Mouse (Mus musculus): ENCODE results near the gene Apoh. TPM values are rescaled to one million over a fixed set of nuclear protein-coding genes. Genes with fewer than 3 reads are reported as not detected.

Gene Apoh
- polyA plus RNA-seq, 1 experiment = 1.9 TPM

DNA sequence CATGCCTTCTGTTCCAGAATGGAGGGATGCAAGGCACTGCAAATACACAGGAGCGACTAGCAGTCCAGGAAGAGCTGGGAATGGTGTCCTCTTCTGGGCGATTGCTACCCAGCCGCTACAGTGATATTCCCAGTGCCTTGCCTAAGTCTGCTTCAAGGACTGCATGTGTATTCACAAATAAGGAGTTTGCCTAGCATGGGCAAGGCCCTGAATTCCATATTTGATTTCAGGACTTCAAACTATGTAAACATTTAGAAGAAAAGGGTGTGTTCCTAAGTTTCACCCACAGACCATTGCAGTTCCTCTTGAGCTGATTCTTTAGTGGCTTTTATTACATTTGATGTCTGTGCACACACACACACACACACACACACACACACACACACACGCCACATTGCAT, 39.4 kb upstream of the Apoh start:
- 76% methylated on average over 4 of the region's 4 CpGs for WGBS
- no peak for TF ChIP-seq POLR2A (IDR thresholded peaks at IDR 0.05; ENCODE audit: borderline replicate concordance, extremely low read depth, low read depth, low read length)
- TF ChIP-seq CTCF (IDR thresholded peaks at IDR 0.05; ENCODE audit: insufficient read depth, low read length) = no peak
- Histone ChIP-seq H3K4me3 (replicated peaks; ENCODE audit: extremely low read depth, low read depth, low read length) (no peak overlapping the region), H3K4me1 (ENCODE audit: control insufficient read depth, insufficient read depth, low read length) (peaks cover 5% of the 10 kb centered on the region)
- DNase-seq = no peak

DNA sequence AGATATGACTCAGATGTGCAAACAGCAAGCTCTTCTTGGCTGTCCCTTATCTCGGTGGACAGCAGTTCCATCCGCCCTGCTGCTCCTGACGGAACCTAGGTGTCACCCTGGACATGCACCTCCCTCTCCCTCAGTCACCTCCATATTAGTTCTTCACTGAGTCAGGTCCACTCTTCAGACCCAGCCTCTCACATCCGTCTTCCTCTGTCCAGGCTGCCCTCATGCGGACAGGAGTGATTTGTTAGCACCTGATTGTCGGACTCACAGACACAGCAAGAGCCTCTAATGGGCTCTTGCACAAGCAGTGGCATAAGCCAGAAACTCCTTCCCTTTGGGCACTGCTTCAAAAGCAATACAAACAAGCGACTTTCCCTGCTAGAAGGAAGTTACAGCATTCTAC, 35.9 kb upstream of the Apoh start:
- TF ChIP-seq CTCF (IDR thresholded peaks at IDR 0.05; ENCODE audit: insufficient read depth, low read length) = peak; percentile 25; the same call in 1 of the 2 replicates
- TF ChIP-seq POLR2A (IDR thresholded peaks at IDR 0.05; ENCODE audit: borderline replicate concordance, extremely low read depth, low read depth, low read length) = no peak
- 42% methylated on average over 7 of the region's 7 CpGs for WGBS
- H3K4me3 ChIP-seq (replicated peaks; ENCODE audit: extremely low read depth, low read depth, low read length) = no peak overlapping the region
- peak; percentile 57 for DNase-seq
- H3K4me1 ChIP-seq (ENCODE audit: control insufficient read depth, insufficient read depth, low read length) = peaks cover 5% of the 10 kb centered on the region

DNA sequence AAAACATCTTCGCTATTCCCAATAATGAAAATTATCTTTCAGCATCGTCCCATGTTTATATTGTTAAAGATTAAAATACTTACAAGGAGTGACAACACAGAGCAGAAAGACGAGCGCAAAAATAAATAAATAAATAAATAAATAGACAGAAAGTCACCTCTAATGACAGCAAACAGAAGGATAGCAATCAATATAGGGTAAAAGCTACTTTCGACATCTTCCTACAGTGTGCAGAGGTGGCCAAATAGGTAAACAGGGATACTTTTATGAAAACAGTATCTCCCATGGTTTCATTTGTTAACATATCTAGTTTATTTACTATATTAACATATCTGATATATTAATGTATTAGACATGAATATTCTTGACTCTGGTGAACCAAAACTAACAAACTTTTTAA, 34.9 kb upstream of the Apoh start:
- Histone ChIP-seq H3K4me3 (replicated peaks; ENCODE audit: extremely low read depth, low read depth, low read length) (no peak overlapping the region), H3K4me1 (ENCODE audit: control insufficient read depth, insufficient read depth, low read length) (peaks cover 5% of the 10 kb centered on the region)
- 93% methylated on average over 5 of the region's 5 CpGs for WGBS
- no peak for DNase-seq
- TF ChIP-seq CTCF (IDR thresholded peaks at IDR 0.05; ENCODE audit: insufficient read depth, low read length) (no peak), POLR2A (IDR thresholded peaks at IDR 0.05; ENCODE audit: borderline replicate concordance, extremely low read depth, low read depth, low read length) (no peak)

DNA sequence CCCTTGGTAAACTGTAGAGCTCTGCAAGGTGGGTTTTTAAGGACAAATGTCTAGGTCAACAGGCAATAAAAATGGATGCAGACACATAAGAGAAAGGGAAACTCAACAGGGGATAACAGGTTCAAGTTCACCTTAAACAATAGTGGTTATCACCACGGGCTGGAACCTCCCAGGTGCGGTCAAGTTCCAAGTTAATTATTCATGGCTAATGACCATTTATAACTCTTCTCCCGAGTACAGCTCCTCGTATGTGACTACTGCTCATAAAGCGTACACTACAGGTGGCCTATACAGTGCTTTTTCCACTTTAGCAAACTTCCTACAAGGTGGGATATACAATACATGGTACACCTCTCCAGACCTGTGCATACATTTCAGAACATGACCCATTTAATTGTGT, 33.4 kb upstream of the Apoh start:
- no peak for DNase-seq
- no peak overlapping the region for H3K4me3 ChIP-seq (replicated peaks; ENCODE audit: extremely low read depth, low read depth, low read length)
- 76% methylated on average over 5 of the region's 5 CpGs for WGBS
- H3K4me1 ChIP-seq (ENCODE audit: control insufficient read depth, insufficient read depth, low read length) = no peaks in the 10 kb centered on the region; the same call in 1 of the 2 replicates
- no peak for TF ChIP-seq CTCF (IDR thresholded peaks at IDR 0.05; ENCODE audit: insufficient read depth, low read length)
- no peak for TF ChIP-seq POLR2A (IDR thresholded peaks at IDR 0.05; ENCODE audit: borderline replicate concordance, extremely low read depth, low read depth, low read length)

DNA sequence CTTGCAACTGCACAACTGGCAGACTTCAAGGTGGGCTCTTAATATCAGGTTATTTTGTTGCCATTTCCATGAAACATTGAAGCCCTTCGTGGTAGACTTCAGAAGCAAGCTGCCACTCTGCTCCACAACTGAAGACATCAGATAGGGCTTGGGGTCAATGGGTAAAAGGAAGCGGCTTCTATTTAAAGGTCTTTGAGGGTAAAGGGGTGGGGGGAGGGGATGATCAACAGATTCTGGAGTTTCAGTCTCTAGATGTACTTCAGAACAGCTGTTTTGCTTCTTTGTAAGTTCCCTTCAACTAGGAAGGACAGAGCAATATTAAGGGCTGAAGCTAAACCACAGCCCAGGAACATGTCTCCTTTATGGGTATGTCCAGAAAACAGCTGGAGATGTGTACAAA, 31.2 kb upstream of the Apoh start:
- Histone ChIP-seq H3K4me3 (replicated peaks; ENCODE audit: extremely low read depth, low read depth, low read length) (no peak overlapping the region), H3K4me1 (ENCODE audit: control insufficient read depth, insufficient read depth, low read length) (no peaks in the 10 kb centered on the region; the same call in 1 of the 2 replicates)
- DNase-seq = no peak
- 71% methylated on average over 2 of the region's 2 CpGs for WGBS
- TF ChIP-seq POLR2A (IDR thresholded peaks at IDR 0.05; ENCODE audit: borderline replicate concordance, extremely low read depth, low read depth, low read length) (no peak), CTCF (IDR thresholded peaks at IDR 0.05; ENCODE audit: insufficient read depth, low read length) (no peak)

DNA sequence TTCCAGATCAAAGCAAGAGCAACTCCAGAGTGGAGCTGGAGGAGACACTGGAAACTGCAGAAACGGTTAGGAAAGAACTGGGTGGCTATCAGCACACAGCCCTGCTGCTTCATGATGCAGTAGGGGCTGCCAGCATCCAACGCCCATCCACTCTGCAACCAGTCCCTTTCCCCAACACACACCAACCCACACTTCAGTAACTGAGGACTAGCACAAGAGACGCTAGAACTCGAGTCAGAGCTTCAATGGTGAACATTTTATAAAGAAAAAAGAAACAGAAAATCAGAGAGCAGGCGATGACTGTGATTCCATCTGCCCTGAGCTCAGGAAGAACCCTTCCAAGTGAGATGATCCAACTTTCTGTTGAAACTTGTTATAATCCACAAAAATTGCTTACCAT, 30.6 kb upstream of the Apoh start:
- H3K4me3 ChIP-seq (replicated peaks; ENCODE audit: extremely low read depth, low read depth, low read length) = no peak overlapping the region
- WGBS = 62% methylated on average over 5 of the region's 5 CpGs
- TF ChIP-seq POLR2A (IDR thresholded peaks at IDR 0.05; ENCODE audit: borderline replicate concordance, extremely low read depth, low read depth, low read length) (no peak), CTCF (IDR thresholded peaks at IDR 0.05; ENCODE audit: insufficient read depth, low read length) (no peak)
- DNase-seq = no peak
- H3K4me1 ChIP-seq (ENCODE audit: control insufficient read depth, insufficient read depth, low read length) = no peaks in the 10 kb centered on the region; the same call in 1 of the 2 replicates

DNA sequence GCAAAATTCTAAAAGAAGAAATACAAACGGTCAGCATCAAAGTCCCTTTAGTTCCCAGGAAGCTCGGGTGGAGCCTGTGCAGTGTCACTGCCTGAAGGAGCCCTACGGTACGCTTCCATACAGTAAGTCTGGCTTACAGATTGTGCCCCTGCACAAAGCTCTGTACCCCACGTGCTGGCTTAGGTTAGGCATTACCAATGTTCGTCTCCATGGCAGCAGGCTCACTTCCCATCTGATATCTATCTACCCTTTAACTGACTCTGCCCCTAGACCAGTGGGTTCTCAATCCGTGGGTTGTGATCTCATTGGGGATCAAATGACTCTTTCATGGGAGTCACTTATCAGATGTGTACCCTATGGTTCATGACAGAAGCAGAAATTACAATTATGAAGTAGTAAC, 27.4 kb upstream of the Apoh start:
- WGBS = 81% methylated on average over 7 of the region's 7 CpGs
- TF ChIP-seq CTCF (IDR thresholded peaks at IDR 0.05; ENCODE audit: insufficient read depth, low read length) = no peak
- no peak for TF ChIP-seq POLR2A (IDR thresholded peaks at IDR 0.05; ENCODE audit: borderline replicate concordance, extremely low read depth, low read depth, low read length)
- DNase-seq = no peak
- Histone ChIP-seq H3K4me1 (ENCODE audit: control insufficient read depth, insufficient read depth, low read length) (no peaks in the 10 kb centered on the region; the same call in 1 of the 2 replicates), H3K4me3 (replicated peaks; ENCODE audit: extremely low read depth, low read depth, low read length) (no peak overlapping the region)

DNA sequence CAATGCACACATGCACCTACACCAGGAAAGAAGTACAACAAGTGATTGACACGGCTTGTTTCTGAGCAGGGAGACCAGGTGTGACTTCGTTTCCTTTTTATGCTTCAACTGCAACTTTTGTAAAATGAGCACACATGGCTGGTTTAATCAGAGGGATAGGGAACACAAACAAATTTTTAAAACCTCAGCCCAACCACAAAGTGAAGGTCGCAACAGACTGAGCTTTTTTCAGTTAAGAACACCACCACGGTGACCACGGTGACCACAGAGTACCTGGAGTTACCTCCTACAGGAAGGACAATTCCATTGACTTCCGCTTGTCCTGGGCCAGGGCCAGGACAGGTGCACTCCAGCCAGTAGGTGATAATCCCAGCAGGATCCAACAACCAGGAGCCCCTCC, 25.3 kb upstream of the Apoh start:
- TF ChIP-seq POLR2A (IDR thresholded peaks at IDR 0.05; ENCODE audit: borderline replicate concordance, extremely low read depth, low read depth, low read length) = no peak
- TF ChIP-seq CTCF (IDR thresholded peaks at IDR 0.05; ENCODE audit: insufficient read depth, low read length) = no peak
- no peak for DNase-seq
- 61% methylated on average over 6 of the region's 6 CpGs for WGBS

DNA sequence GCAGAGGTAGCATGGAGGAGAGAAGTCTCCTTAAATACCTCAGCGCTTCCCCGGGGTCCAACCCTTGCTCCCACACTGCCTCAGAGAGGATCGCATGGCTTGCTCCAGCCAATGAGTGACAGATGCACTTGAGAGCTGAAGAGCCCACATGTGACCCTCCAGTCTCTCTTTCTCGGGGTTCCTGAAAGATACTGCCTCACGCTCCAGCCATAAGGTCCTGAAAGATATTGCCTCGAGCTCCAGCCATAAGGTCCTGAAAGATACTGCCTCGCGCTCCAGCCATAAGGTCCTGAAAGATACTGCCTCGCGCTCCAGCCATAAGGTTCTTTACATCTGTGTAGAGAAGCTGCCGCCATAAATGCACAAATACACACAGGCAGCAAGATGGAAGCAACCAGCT, 24.0 kb upstream of the Apoh start:
- WGBS = 89% methylated on average over 11 of the region's 11 CpGs
- Histone ChIP-seq H3K4me1 (ENCODE audit: control insufficient read depth, insufficient read depth, low read length) (no peaks in the 10 kb centered on the region; the same call in 1 of the 2 replicates), H3K4me3 (replicated peaks; ENCODE audit: extremely low read depth, low read depth, low read length) (no peak overlapping the region)
- no peak for DNase-seq
- TF ChIP-seq POLR2A (IDR thresholded peaks at IDR 0.05; ENCODE audit: borderline replicate concordance, extremely low read depth, low read depth, low read length) (no peak), CTCF (IDR thresholded peaks at IDR 0.05; ENCODE audit: insufficient read depth, low read length) (no peak)

More for the DNA sequence above, 25.3 kb upstream of the Apoh start:
- Histone ChIP-seq H3K4me1 (ENCODE audit: control insufficient read depth, insufficient read depth, low read length) (no peaks in the 10 kb centered on the region; the same call in 1 of the 2 replicates), H3K4me3 (replicated peaks; ENCODE audit: extremely low read depth, low read depth, low read length) (no peak overlapping the region)

DNA sequence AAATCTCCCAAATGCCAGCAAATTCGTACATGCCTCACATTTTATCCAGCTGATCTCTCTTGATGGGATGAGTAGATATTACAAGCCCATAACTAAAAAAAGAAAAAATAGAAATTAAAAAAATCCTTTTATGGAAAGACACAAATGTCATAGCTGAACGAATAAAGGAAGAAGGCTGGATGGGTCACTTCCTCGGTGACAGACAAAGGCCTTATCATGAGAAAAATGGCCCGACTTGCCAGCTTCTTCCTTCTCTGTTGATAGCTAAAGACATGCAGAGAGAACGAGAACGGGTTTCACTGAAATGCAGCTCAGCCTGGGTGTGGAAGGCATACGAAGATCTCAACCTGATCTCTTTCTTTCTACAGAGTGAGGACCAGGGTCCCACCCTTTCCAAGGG, 22.6 kb upstream of the Apoh start:
- no peaks in the 10 kb centered on the region; the same call in 1 of the 2 replicates for H3K4me1 ChIP-seq (ENCODE audit: control insufficient read depth, insufficient read depth, low read length)
- TF ChIP-seq POLR2A (IDR thresholded peaks at IDR 0.05; ENCODE audit: borderline replicate concordance, extremely low read depth, low read depth, low read length) = no peak
- WGBS = 75% methylated on average over 7 of the region's 7 CpGs
- DNase-seq = no peak
- no peak overlapping the region for H3K4me3 ChIP-seq (replicated peaks; ENCODE audit: extremely low read depth, low read depth, low read length)
